Mouse (Mus musculus) megakaryocyte progenitor cell, adult 5-6 weeks (primary cell): ENCODE results near the gene H2-Eb1. TPM values are rescaled to one million over a fixed set of nuclear protein-coding genes. Genes with fewer than 3 reads are reported as not detected.
"Not testable (repeated sequence)": the region's sequence is repeated elsewhere in the genome, so short reads cannot be mapped to it uniquely, and the experiment has no call there.

Experiments used
- ATAC-seq: replicated peaks from 2 replicates; pipeline ENCODE4 v1.8.0; 2016; ENCODE audit warnings: mild to moderate bottlenecking, moderate TSS enrichment, inconsistent platforms; ENCODE audit not compliant: poor library complexity
- total RNA-seq, 2 experiments: library from RNA; stranded (forward) in 1 of 2; stranded (reverse) in 1 of 2; fragments of 157-497, 149-512 nt in 1 of 2; fragments of 200-1000 nt in 1 of 2; gene quantifications; 2 replicates each; pipeline versions ENCODE4 v1.2.3 to v1.2.4; 2015 to 2017

The H2-Eb1 gene
- total RNA-seq, 2 experiments from 2014 or later, result 5.0 to 17.2 TPM

GRCm38 (mm10) chr17:34287648-34288047, 18.0 kb upstream of the H2-Eb1 start, which contains the start of gene H2-Aa:
Gene H2-Aa (minus strand): TSS chr17:34287823.
- ATAC-seq, result peak; percentile 88

- ATAC-seq, result no peak
These were observed 17.5 kb upstream of the H2-Eb1 start for GRCm38 (mm10) chr17:34288131-34288530.

GRCm38 (mm10) chr17:34291609-34292008, 14.1 kb upstream of the H2-Eb1 start:
- ATAC-seq, result peak; percentile 85

GRCm38 (mm10) chr17:34292570-34292969, 13.1 kb upstream of the H2-Eb1 start:
- ATAC-seq, result no peak

- peak; percentile 58 for ATAC-seq
These were observed 12.1 kb upstream of the H2-Eb1 start for GRCm38 (mm10) chr17:34293533-34293932.

- no peak for ATAC-seq
These were observed 11.4 kb upstream of the H2-Eb1 start for GRCm38 (mm10) chr17:34294249-34294648.

- ATAC-seq, result no peak
These were observed 10.4 kb upstream of the H2-Eb1 start for GRCm38 (mm10) chr17:34295307-34295706.

GRCm38 (mm10) chr17:34295891-34296794, 9.5 kb upstream of the H2-Eb1 start:
- peak; percentile 79 for ATAC-seq

- no peak for ATAC-seq
These were observed 6.3 kb upstream of the H2-Eb1 start for GRCm38 (mm10) chr17:34299356-34299755.

GRCm38 (mm10) chr17:34300071-34300470, 5.6 kb upstream of the H2-Eb1 start:
- ATAC-seq, result no peak

- no peak for ATAC-seq
These were observed 4.7 kb upstream of the H2-Eb1 start for GRCm38 (mm10) chr17:34300691-34301566.

- no peak for ATAC-seq
These were observed 3.9 kb upstream of the H2-Eb1 start for GRCm38 (mm10) chr17:34301670-34302190.

GRCm38 (mm10) chr17:34303789-34304188, 1.9 kb upstream of the H2-Eb1 start:
- no peak for ATAC-seq

GRCm38 (mm10) chr17:34304751-34305150, 916 bp upstream of the H2-Eb1 start:
- peak; percentile 76 for ATAC-seq

- ATAC-seq, result no peak
These were observed 740 bp downstream of the H2-Eb1 start for GRCm38 (mm10) chr17:34306407-34306806.

- ATAC-seq, result no peak
These were observed 1.5 kb downstream of the H2-Eb1 start for GRCm38 (mm10) chr17:34307216-34307615.

- no peak for ATAC-seq
These were observed 2.5 kb downstream of the H2-Eb1 start for GRCm38 (mm10) chr17:34308161-34308560.

- no peak for ATAC-seq
These were observed 3.6 kb downstream of the H2-Eb1 start for GRCm38 (mm10) chr17:34309225-34309624.

- ATAC-seq, result peak; percentile 66
These were observed 4.2 kb downstream of the H2-Eb1 start for GRCm38 (mm10) chr17:34309683-34310385.

- not testable (repeated sequence) for ATAC-seq
These were observed 4.9 kb downstream of the H2-Eb1 start for GRCm38 (mm10) chr17:34310526-34310925.

- ATAC-seq, result peak; percentile 30; the same call in 1 of the 2 replicates
These were observed 6.5 kb downstream of the H2-Eb1 start for GRCm38 (mm10) chr17:34312185-34312584.
